Mouse (Mus musculus) intestine, embryonic 14.5 days (tissue): ENCODE measurements at regions not wholly inside any gene's neighbourhood (a gene's known extent, or its start where the extent isn't known, plus 50 kb on each side); places are given as distances from the start of the nearest gene placed in this dataset.

Experiments used
- ATAC-seq: fragments of 200-750 bp; cut with Nextera tagmentation; replicated peaks from 2 replicates; pipeline ENCODE4 v1.8.0; 2017; ENCODE audit warnings: low read depth, moderate number of reproducible peaks, moderate TSS enrichment, moderate library complexity; ENCODE audit not compliant: low FRiP score, low TSS enrichment
- DNase-seq: peaks from one replicate; pipeline ENCODE4 v3.0.0-alpha.2; 2018; ENCODE audit warnings: low spot score
- H3K27ac ChIP-seq: fragments of 300-500 bp; sonication (generic); 2 replicates; pipeline ENCODE4 v1.5.1; 2014; ENCODE audit warnings: low read depth, mild to moderate bottlenecking, control low read depth
- H3K27me3 ChIP-seq: fragments of 300-500 bp; sonication (generic); replicated peaks from 2 replicates; pipeline ENCODE4 v1.6.1; 2014; ENCODE audit warnings: low read length, control low read depth; ENCODE audit not compliant: control insufficient read depth, insufficient read depth
- H3K36me3 ChIP-seq: fragments of 300-500 bp; sonication (generic); 2 replicates; pipeline ENCODE4 v1.6.1; 2014; ENCODE audit warnings: low read length, control low read depth; ENCODE audit not compliant: control insufficient read depth, insufficient read depth
- H3K4me1 ChIP-seq: fragments of 300-500 bp; sonication (generic); replicated peaks from 2 replicates; pipeline ENCODE4 v1.6.1; 2014; ENCODE audit warnings: low read length, control low read depth, mixed read lengths; ENCODE audit not compliant: control insufficient read depth, insufficient read depth
- H3K4me2 ChIP-seq: fragments of 300-500 bp; sonication (generic); 2 replicates; pipeline ENCODE4 v1.6.1; 2014; ENCODE audit warnings: low read length
- H3K4me3 ChIP-seq: fragments of 300-500 bp; sonication (generic); 2 replicates; pipeline ENCODE4 v1.5.1; 2014; ENCODE audit warnings: low read depth, low read length, control low read depth, mixed read lengths
- H3K9ac ChIP-seq: fragments of 300-500 bp; sonication (generic); 2 replicates; pipeline ENCODE4 v1.6.1; 2014; ENCODE audit warnings: mild to moderate bottlenecking, low read length
- H3K9me3 ChIP-seq: fragments of 300-500 bp; sonication (generic); 2 replicates; pipeline ENCODE4 v1.6.1; 2016; ENCODE audit warnings: low read length, control low read depth; ENCODE audit not compliant: control insufficient read depth
- WGBS: fragments of 180-500 bp; shearing (Covaris S2); extraction: QIAGEN DNeasy Blood & Tissue Kit; methylation state at CpG from one replicate; pipeline ENCODE4 v1.1.7; 2014; 5-methylcytosine and 5-hydroxymethylcytosine counted together

- Histone ChIP-seq H3K27me3 (no peaks in the 10 kb centered on the region), H3K27ac (no peak overlapping the region), H3K4me1 (no peaks in the 10 kb centered on the region), H3K4me2 (no peak overlapping the region), H3K9ac (no peak overlapping the region), H3K4me3 (no peak overlapping the region), H3K9me3 (no peaks in the 10 kb centered on the region), H3K36me3 (no peaks in the 10 kb centered on the region)
- WGBS: 85% methylated on average over 2 of the region's 2 CpGs
- no peak for DNase-seq
- ATAC-seq: no peak
These were observed 78.5 kb upstream of the Hand2 start for GRCm38 (mm10) chr8:57242301-57242700.

GRCm38 (mm10) chr8:57249061-57249460, 71.7 kb upstream of the Hand2 start:
- Histone ChIP-seq H3K27ac (no peak overlapping the region), H3K9ac (no peak overlapping the region), H3K27me3 (no peaks in the 10 kb centered on the region), H3K36me3 (no peaks in the 10 kb centered on the region), H3K4me1 (no peaks in the 10 kb centered on the region), H3K4me3 (no peak overlapping the region), H3K9me3 (no peaks in the 10 kb centered on the region), H3K4me2 (no peak overlapping the region)
- no peak for DNase-seq
- no peak for ATAC-seq
- 70% methylated on average over 5 of the region's 5 CpGs for WGBS
